Mouse (Mus musculus): ENCODE results near the gene Alx3. TPM values are rescaled to one million over a fixed set of nuclear protein-coding genes. Genes with fewer than 3 reads are reported as not detected.
"Not testable (repeated sequence)": the region's sequence is repeated elsewhere in the genome, so short reads cannot be mapped to it uniquely, and the experiment has no call there.

Alx3 gene
- polyA plus RNA-seq, 1 experiment from 2014 or later, result not detected

DNA sequence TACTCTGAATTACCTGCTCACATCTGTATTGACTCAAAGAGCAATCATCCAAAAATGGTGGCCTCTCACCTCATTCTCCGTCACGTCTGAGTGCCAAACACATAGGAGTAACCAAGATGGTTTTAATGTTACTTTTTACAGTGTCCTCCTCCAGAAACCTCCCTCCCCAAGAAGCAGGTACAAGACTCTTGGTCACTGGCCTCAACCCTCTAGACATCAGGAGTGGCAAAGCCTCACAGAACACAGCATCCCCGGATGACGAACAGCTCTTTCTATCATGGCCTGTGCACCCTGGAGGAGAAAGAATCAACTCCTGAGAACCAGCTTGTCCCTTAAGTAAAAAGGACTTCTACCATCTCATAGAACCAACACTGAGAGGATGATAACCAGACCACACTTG is 38.0 kb downstream of the Alx3 start:
- no peaks in the 10 kb centered on the region; the same call in none of the 2 replicates for H3K4me1 ChIP-seq (ENCODE audit: insufficient read depth, low read depth, low read length)
- H3K9me3 ChIP-seq (ENCODE audit: low read length), result no peaks in the 10 kb centered on the region
- H3K4me2 ChIP-seq (replicated peaks; ENCODE audit: low read depth, low read length), result no peak overlapping the region
- WGBS, result 92% methylated on average over 4 of the region's 4 CpGs
- ATAC-seq, result no peak
- DNase-seq (ENCODE audit: low spot score), result no peak
- TF ChIP-seq CTCF (IDR thresholded peaks at IDR 0.05) (no peak), EP300 (IDR thresholded peaks at IDR 0.05) (no peak)
- H3K27me3 ChIP-seq (replicated peaks; ENCODE audit: insufficient read depth, low read length), result no peaks in the 10 kb centered on the region
- no peak overlapping the region for H3K4me3 ChIP-seq (ENCODE audit: low read depth, low read length)
- H3K9ac ChIP-seq (replicated peaks; ENCODE audit: low read depth), result no peak overlapping the region
- H3K27ac ChIP-seq (ENCODE audit: low read length), result no peak overlapping the region
- no peaks in the 10 kb centered on the region for H3K36me3 ChIP-seq (ENCODE audit: insufficient read depth, low read length)

DNA sequence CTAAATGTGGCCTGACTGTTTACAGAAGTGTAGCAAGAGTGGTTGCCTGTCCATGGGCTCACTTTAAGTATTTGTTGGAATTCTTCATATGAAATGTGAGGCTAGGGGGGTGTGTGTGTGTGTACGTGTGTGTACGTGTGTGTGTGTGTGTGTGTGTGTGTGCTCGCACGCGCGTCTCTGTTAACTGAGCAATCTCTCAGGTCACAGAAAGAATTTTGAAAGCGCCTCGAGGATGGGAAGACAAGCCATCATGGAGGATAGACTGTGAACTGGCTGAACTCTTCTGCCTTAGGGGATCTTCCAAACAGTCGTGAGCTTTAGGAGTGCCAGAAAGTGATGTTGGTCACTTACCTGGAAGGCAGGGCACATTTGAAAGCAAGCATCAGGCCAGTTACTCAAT is 39.1 kb downstream of the Alx3 start:
- Histone ChIP-seq H3K27me3 (replicated peaks; ENCODE audit: insufficient read depth, low read length) (no peaks in the 10 kb centered on the region), H3K9me3 (ENCODE audit: low read length) (no peaks in the 10 kb centered on the region), H3K4me2 (replicated peaks; ENCODE audit: low read depth, low read length) (no peak overlapping the region), H3K27ac (ENCODE audit: low read length) (no peak overlapping the region), H3K4me3 (ENCODE audit: low read depth, low read length) (no peak overlapping the region), H3K36me3 (ENCODE audit: insufficient read depth, low read length) (no peaks in the 10 kb centered on the region), H3K4me1 (ENCODE audit: insufficient read depth, low read depth, low read length) (no peaks in the 10 kb centered on the region; the same call in none of the 2 replicates), H3K9ac (replicated peaks; ENCODE audit: low read depth) (no peak overlapping the region)
- TF ChIP-seq CTCF (IDR thresholded peaks at IDR 0.05), result no peak
- no peak for TF ChIP-seq EP300 (IDR thresholded peaks at IDR 0.05)
- WGBS, result 89% methylated on average over 9 of the region's 9 CpGs
- DNase-seq (ENCODE audit: low spot score) (no peak), ATAC-seq (no peak)

DNA sequence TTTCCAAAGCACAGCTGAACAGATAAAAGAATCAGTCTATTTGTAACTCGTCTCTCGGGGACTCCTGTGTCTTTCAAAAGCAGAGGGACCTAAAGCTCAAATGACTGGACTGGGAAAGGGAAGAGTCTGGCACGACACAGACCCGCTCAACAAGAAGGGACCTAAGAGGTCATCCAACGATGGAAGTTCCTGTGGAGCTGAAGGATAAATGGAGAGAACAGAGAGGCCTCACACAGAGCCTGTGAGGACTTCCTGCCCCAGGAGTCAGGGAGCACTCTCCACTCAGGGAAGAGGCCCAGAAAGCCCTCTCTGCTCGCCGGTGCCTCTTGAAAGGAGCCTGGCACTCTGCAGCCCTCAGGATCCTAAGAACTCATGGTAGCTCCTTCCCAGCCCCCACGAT is 41.0 kb downstream of the Alx3 start:
- TF ChIP-seq EP300 (IDR thresholded peaks at IDR 0.05) (no peak), CTCF (IDR thresholded peaks at IDR 0.05) (no peak)
- no peaks in the 10 kb centered on the region for H3K27me3 ChIP-seq (replicated peaks; ENCODE audit: insufficient read depth, low read length)
- H3K27ac ChIP-seq (ENCODE audit: low read length), result no peak overlapping the region
- ATAC-seq, result no peak
- H3K4me2 ChIP-seq (replicated peaks; ENCODE audit: low read depth, low read length), result no peak overlapping the region
- H3K9me3 ChIP-seq (ENCODE audit: low read length), result no peaks in the 10 kb centered on the region
- H3K4me1 ChIP-seq (ENCODE audit: insufficient read depth, low read depth, low read length), result no peaks in the 10 kb centered on the region; the same call in 1 of the 2 replicates
- H3K36me3 ChIP-seq (ENCODE audit: insufficient read depth, low read length), result no peaks in the 10 kb centered on the region
- no peak overlapping the region for H3K9ac ChIP-seq (replicated peaks; ENCODE audit: low read depth)
- no peak overlapping the region for H3K4me3 ChIP-seq (ENCODE audit: low read depth, low read length)
- 38% methylated on average over 8 of the region's 8 CpGs for WGBS
- no peak for DNase-seq (ENCODE audit: low spot score)

DNA sequence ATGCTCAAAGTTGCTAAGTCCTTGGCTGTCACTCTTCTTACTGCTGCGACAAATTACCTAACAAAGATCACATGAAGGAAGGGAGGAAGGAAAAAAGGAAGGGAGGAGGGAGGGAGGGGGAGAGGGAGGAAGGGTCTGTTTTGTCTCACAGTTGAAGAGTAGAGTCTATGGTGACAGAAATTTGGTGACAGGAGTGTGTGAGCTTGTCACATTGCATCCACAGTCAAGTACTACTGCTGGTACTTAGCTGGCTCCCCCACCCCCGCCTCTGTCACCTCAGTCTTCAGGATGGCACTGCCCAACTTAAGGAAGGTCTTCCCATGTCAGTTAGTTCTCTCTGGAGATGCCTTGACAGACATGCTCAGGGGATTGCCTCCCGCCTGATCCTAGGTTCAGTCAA is 41.4 kb downstream of the Alx3 start:
- Histone ChIP-seq H3K27me3 (replicated peaks; ENCODE audit: insufficient read depth, low read length) (no peaks in the 10 kb centered on the region), H3K4me2 (replicated peaks; ENCODE audit: low read depth, low read length) (no peak overlapping the region), H3K36me3 (ENCODE audit: insufficient read depth, low read length) (no peaks in the 10 kb centered on the region), H3K4me3 (ENCODE audit: low read depth, low read length) (no peak overlapping the region), H3K4me1 (ENCODE audit: insufficient read depth, low read depth, low read length) (no peaks in the 10 kb centered on the region; the same call in 1 of the 2 replicates), H3K9me3 (ENCODE audit: low read length) (no peaks in the 10 kb centered on the region), H3K9ac (replicated peaks; ENCODE audit: low read depth) (no peak overlapping the region), H3K27ac (ENCODE audit: low read length) (no peak overlapping the region)
- TF ChIP-seq CTCF (IDR thresholded peaks at IDR 0.05) (no peak), EP300 (IDR thresholded peaks at IDR 0.05) (no peak)
- DNase-seq (ENCODE audit: low spot score) (no peak), ATAC-seq (no peak)
- 71% methylated on average over 3 of the region's 3 CpGs for WGBS

DNA sequence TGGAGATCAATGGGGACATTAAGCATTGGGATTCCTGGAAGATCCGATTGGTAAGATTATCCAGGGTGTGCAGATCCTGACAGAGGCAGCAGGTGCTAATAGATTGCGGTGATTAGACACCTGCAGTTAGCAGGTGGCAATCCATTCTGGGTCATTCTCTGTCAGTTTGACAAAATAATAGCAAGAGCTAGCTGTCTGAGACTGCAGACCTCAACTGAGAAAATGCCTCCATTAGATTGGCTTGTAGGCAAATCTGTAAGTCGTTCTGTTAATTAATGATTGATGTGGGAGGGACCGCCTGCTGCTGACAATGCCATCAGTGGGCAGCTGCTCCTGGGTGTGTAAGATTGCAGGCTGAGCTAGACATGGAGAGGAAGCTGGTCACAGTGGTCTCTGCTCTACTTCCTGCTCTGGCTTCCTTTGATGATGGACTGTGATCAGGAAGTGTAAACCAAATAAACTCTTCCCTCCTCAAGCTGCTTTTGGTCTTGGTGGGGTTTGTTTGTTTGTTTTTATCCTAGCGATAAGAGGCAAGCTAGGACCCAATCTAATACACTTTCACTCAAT is 42.9 kb downstream of the Alx3 start:
- TF ChIP-seq EP300 (IDR thresholded peaks at IDR 0.05), result peak; percentile 48
- no peak for TF ChIP-seq CTCF (IDR thresholded peaks at IDR 0.05)
- H3K9ac ChIP-seq (replicated peaks; ENCODE audit: low read depth), result no peak overlapping the region
- H3K4me2 ChIP-seq (replicated peaks; ENCODE audit: low read depth, low read length), result no peak overlapping the region
- ATAC-seq (peak; percentile 81), DNase-seq (ENCODE audit: low spot score) (peak; percentile 62)
- no peaks in the 10 kb centered on the region for H3K27me3 ChIP-seq (replicated peaks; ENCODE audit: insufficient read depth, low read length)
- H3K36me3 ChIP-seq (ENCODE audit: insufficient read depth, low read length), result no peaks in the 10 kb centered on the region
- no peak overlapping the region for H3K4me3 ChIP-seq (ENCODE audit: low read depth, low read length)
- H3K9me3 ChIP-seq (ENCODE audit: low read length), result no peaks in the 10 kb centered on the region
- H3K4me1 ChIP-seq (ENCODE audit: insufficient read depth, low read depth, low read length), result no peaks in the 10 kb centered on the region
- WGBS, result 41% methylated on average over 5 of the region's 5 CpGs
- no peak overlapping the region for H3K27ac ChIP-seq (ENCODE audit: low read length)

DNA sequence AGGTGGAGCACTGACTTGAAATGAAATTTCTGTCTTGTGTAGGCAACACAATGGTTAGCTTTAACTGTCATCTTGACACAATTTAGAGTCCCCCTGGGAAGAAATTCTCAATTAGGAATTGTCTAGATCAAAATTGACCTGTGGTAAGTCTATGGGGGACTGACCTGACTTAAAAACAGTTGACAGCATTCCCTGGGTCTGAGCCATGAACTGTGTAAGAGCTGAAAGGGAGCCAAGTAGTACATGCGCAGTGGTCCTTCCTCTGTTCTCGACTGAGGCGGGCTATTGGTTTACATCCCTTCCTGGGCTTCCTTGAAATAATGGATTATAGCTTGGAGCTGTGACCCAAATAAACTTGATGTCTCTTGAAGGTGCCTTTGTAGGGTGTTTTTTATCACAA is 52.1 kb downstream of the Alx3 start:
- Histone ChIP-seq H3K36me3 (ENCODE audit: insufficient read depth, low read length) (no peaks in the 10 kb centered on the region), H3K9ac (replicated peaks; ENCODE audit: low read depth) (no peak overlapping the region)

DNA sequence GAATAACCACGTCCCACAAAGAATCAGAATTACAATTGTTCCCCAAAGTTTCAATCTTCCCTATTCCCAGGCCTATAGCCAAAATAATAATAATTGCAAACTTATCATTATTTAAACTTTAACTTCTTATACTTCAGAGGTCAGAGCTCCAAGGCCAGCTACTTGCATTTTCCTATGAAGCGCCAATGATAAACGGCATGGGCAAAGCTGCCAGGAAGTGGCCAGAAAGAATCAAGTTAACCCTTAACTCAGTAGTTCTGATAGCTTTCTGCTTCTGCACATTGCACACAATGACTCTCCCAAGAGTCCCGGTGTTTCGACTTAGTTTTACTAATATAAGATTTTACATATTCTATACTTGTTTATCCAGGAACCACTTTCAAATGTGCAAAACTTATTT is 55.4 kb downstream of the Alx3 start:
- WGBS, result 50% methylated on average over 5 of the region's 5 CpGs
- not testable (repeated sequence) for H3K36me3 ChIP-seq (ENCODE audit: insufficient read depth, low read length); DNase-seq (ENCODE audit: low spot score); H3K9me3 ChIP-seq (ENCODE audit: low read length); H3K27me3 ChIP-seq (replicated peaks; ENCODE audit: insufficient read depth, low read length); H3K4me3 ChIP-seq (ENCODE audit: low read depth, low read length); H3K27ac ChIP-seq (ENCODE audit: low read length); H3K4me2 ChIP-seq (replicated peaks; ENCODE audit: low read depth, low read length); ATAC-seq; H3K9ac ChIP-seq (replicated peaks; ENCODE audit: low read depth); H3K4me1 ChIP-seq (ENCODE audit: insufficient read depth, low read depth, low read length)

More for the DNA sequence above, 52.1 kb downstream of the Alx3 start:
- no peak for TF ChIP-seq EP300 (IDR thresholded peaks at IDR 0.05)
- TF ChIP-seq CTCF (IDR thresholded peaks at IDR 0.05), result no peak
- Histone ChIP-seq H3K4me3 (ENCODE audit: low read depth, low read length) (no peak overlapping the region), H3K4me1 (ENCODE audit: insufficient read depth, low read depth, low read length) (no peaks in the 10 kb centered on the region), H3K27ac (ENCODE audit: low read length) (no peak overlapping the region), H3K4me2 (replicated peaks; ENCODE audit: low read depth, low read length) (no peak overlapping the region), H3K9me3 (ENCODE audit: low read length) (no peaks in the 10 kb centered on the region), H3K27me3 (replicated peaks; ENCODE audit: insufficient read depth, low read length) (no peaks in the 10 kb centered on the region)
- WGBS, result 61% methylated on average over 3 of the region's 3 CpGs
- no peak for ATAC-seq
- no peak for DNase-seq (ENCODE audit: low spot score)

Data from lung, postnatal 0 days (tissue).